Mouse (Mus musculus) ES-Bruce4 (cell line): ENCODE results near the gene Syngr1.

ENCODE experiments used
- CTCF ChIP-seq: IDR thresholded peaks from one replicate; pipeline ENCODE4 v1.8.1; 2011; ENCODE audit warnings: low read depth, low read length
- EP300 ChIP-seq: IDR thresholded peaks from 2 replicates; pipeline ENCODE4 v1.6.1; 2011; ENCODE audit warnings: low read depth, low read length; ENCODE audit not compliant: insufficient read depth
- POLR2A ChIP-seq: IDR thresholded peaks from one replicate; pipeline ENCODE4 v1.8.1; 2011; ENCODE audit warnings: low read length; ENCODE audit not compliant: insufficient read depth

- TF ChIP-seq CTCF, result no peak
- TF ChIP-seq EP300, result no peak
- TF ChIP-seq POLR2A, result no peak
Measured at GRCm38 (mm10) chr15:80147511-80147910, 56.4 kb downstream of the Syngr1 start.
